Mouse (Mus musculus): ENCODE results near the gene Camkk2. TPM values are rescaled to one million over a fixed set of nuclear protein-coding genes. Genes with fewer than 3 reads are reported as not detected.

Camkk2 gene
- polyA plus RNA-seq, 1 experiment from 2014 or later, result 40.9 TPM

DNA sequence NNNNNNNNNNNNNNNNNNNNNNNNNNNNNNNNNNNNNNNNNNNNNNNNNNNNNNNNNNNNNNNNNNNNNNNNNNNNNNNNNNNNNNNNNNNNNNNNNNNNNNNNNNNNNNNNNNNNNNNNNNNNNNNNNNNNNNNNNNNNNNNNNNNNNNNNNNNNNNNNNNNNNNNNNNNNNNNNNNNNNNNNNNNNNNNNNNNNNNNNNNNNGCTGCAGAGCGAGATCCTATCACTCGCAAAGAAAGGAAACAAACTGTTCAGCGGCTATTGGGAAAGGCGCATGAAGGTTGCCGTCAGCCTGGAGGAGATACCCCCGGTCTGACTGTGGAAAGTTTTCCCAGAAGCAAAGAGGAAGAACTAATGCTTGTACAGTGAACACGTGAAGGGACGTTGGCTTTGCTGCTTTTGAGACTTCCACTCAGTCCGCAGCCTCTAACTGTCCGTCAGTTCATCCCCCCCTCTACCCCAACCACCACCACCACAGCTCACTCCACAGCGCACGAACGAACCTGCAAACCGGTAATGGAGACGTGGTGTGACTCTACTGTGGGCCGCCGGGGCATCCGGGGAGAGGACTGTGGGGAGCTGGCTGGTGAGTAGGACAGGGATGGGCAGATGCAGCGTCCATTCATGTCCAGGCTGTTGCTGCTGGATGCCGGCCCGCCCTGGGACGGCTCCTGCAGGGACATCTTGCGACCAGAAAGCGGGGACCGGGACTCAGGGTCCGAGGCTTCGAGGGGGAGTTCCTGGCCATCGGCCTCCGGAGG lies 15.8 kb downstream of the Camkk2 start:
- Histone ChIP-seq H3K9ac (ENCODE audit: low read depth, low read length) (peak overlapping the region; percentile 34; the same call in 1 of the 2 replicates), H3K4me3 (ENCODE audit: low read length) (no peak overlapping the region), H3K4me2 (replicated peaks; ENCODE audit: low read depth, low read length) (peak overlapping the region; percentile 17; the same call in 1 of the 2 replicates), H3K4me1 (ENCODE audit: control insufficient read depth, insufficient read depth, low read length) (no peaks in the 10 kb centered on the region), H3K36me3 (ENCODE audit: control insufficient read depth, insufficient read depth, low read length) (peaks cover 18% of the 10 kb centered on the region; the same call in 1 of the 2 replicates), H3K9me3 (ENCODE audit: control insufficient read depth, low read length) (no peaks in the 10 kb centered on the region), H3K27me3 (ENCODE audit: control insufficient read depth, insufficient read depth, low read length) (no peaks in the 10 kb centered on the region), H3K27ac (ENCODE audit: low read depth, low read length) (peak overlapping the region; percentile 83; the same call in 1 of the 2 replicates)
- WGBS, result 75% methylated on average over 29 of the region's 29 CpGs
- 0 out of 2 replicates have a peak, but pooled peaks have one; percentile 5 for ATAC-seq (ENCODE audit: low FRiP score, low TSS enrichment)

- Histone ChIP-seq H3K4me1 (ENCODE audit: control insufficient read depth, insufficient read depth, low read length) (no peaks in the 10 kb centered on the region), H3K4me3 (ENCODE audit: low read length) (no peak overlapping the region), H3K9ac (ENCODE audit: low read depth, low read length) (no peak overlapping the region), H3K9me3 (ENCODE audit: control insufficient read depth, low read length) (no peaks in the 10 kb centered on the region), H3K27me3 (ENCODE audit: control insufficient read depth, insufficient read depth, low read length) (no peaks in the 10 kb centered on the region), H3K36me3 (ENCODE audit: control insufficient read depth, insufficient read depth, low read length) (peaks cover 31% of the 10 kb centered on the region), H3K4me2 (replicated peaks; ENCODE audit: low read depth, low read length) (no peak overlapping the region), H3K27ac (ENCODE audit: low read depth, low read length) (no peak overlapping the region)
- ATAC-seq (ENCODE audit: low FRiP score, low TSS enrichment), result no peak
- WGBS, result 92% methylated on average over 7 of the region's 7 CpGs
Observed at GRCm38 (mm10) chr5:122756680-122757079, 22.5 kb downstream of the Camkk2 start.

DNA sequence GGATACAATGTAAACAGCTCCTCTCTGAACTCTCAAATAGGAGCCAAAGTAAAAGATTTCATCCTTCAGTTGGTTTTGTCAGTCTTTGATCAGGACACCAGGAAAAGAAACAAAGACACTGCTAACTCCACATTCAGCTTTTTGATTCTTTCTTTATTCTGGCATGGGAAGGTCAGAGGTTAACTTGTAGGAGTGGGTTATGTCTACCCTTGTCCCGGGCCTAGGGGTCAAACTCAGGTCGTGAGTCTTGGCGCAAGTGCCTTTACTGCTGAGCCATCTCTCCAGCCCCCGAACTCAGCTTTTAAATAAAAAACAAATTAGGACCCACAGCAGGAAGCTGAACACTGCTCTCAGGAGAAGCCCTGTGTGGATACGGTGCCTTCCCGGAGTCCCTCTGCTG lies 23.1 kb downstream of the Camkk2 start:
- WGBS, result 60% methylated on average over 6 of the region's 6 CpGs
- Histone ChIP-seq H3K27ac (ENCODE audit: low read depth, low read length) (no peak overlapping the region), H3K27me3 (ENCODE audit: control insufficient read depth, insufficient read depth, low read length) (no peaks in the 10 kb centered on the region), H3K4me2 (replicated peaks; ENCODE audit: low read depth, low read length) (no peak overlapping the region), H3K9ac (ENCODE audit: low read depth, low read length) (no peak overlapping the region), H3K9me3 (ENCODE audit: control insufficient read depth, low read length) (no peaks in the 10 kb centered on the region), H3K4me3 (ENCODE audit: low read length) (no peak overlapping the region), H3K4me1 (ENCODE audit: control insufficient read depth, insufficient read depth, low read length) (no peaks in the 10 kb centered on the region), H3K36me3 (ENCODE audit: control insufficient read depth, insufficient read depth, low read length) (peaks cover 31% of the 10 kb centered on the region)
- ATAC-seq (ENCODE audit: low FRiP score, low TSS enrichment), result no peak

DNA sequence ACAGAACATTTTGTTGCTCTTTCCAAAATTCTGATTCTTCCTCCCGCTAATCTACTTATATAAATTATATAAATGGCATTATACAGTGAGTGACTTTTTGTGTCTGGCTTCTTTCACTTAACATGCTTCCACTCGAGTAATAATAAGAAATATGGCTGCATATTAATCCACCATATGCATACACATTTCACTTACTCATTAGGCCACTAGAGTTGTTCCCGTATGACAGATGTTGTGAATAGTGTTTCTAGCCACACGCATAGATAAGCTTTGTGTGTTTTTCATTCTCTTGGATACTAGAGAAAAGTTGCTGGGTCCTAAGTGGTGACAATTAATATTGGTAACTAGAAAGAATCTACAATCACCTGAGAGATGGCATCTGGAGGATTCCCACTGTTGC lies 23.6 kb downstream of the Camkk2 start:
- H3K27me3 ChIP-seq (ENCODE audit: control insufficient read depth, insufficient read depth, low read length), result no peaks in the 10 kb centered on the region
- WGBS, result 95% methylated on average over 4 of the region's 4 CpGs
- no peaks in the 10 kb centered on the region for H3K4me1 ChIP-seq (ENCODE audit: control insufficient read depth, insufficient read depth, low read length)
- H3K9me3 ChIP-seq (ENCODE audit: control insufficient read depth, low read length), result no peaks in the 10 kb centered on the region
- peaks cover 31% of the 10 kb centered on the region for H3K36me3 ChIP-seq (ENCODE audit: control insufficient read depth, insufficient read depth, low read length)
- no peak for ATAC-seq (ENCODE audit: low FRiP score, low TSS enrichment)
- no peak overlapping the region for H3K27ac ChIP-seq (ENCODE audit: low read depth, low read length)
- no peak overlapping the region for H3K4me3 ChIP-seq (ENCODE audit: low read length)
- no peak overlapping the region for H3K4me2 ChIP-seq (replicated peaks; ENCODE audit: low read depth, low read length)
- H3K9ac ChIP-seq (ENCODE audit: low read depth, low read length), result no peak overlapping the region

DNA sequence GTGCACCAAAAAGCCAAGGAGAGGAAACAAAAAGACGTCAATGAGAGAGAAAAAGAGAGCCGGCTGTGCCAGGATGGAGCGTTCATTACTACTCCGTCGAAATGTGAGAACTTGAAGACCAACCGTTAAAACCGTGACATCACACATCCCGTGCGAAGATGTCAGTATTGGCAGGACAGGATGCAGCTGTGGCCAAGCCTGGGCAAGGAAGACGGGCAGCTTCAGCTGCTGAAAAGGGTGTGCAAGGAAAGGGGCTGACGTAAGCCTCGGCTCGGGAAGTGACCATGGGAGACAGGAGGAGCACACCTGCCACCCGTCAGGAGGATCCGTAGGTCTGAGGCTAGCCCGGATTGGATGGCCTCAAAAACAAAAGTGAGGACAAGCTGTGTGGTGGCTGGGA lies 24.7 kb downstream of the Camkk2 start:
- Histone ChIP-seq H3K9ac (ENCODE audit: low read depth, low read length) (no peak overlapping the region), H3K27ac (ENCODE audit: low read depth, low read length) (no peak overlapping the region), H3K36me3 (ENCODE audit: control insufficient read depth, insufficient read depth, low read length) (peaks cover 35% of the 10 kb centered on the region), H3K9me3 (ENCODE audit: control insufficient read depth, low read length) (no peaks in the 10 kb centered on the region), H3K4me3 (ENCODE audit: low read length) (no peak overlapping the region), H3K27me3 (ENCODE audit: control insufficient read depth, insufficient read depth, low read length) (no peaks in the 10 kb centered on the region), H3K4me2 (replicated peaks; ENCODE audit: low read depth, low read length) (no peak overlapping the region), H3K4me1 (ENCODE audit: control insufficient read depth, insufficient read depth, low read length) (no peaks in the 10 kb centered on the region)
- 62% methylated on average over 16 of the region's 16 CpGs for WGBS
- no peak for ATAC-seq (ENCODE audit: low FRiP score, low TSS enrichment)

- Histone ChIP-seq H3K27ac (ENCODE audit: low read depth, low read length) (no peak overlapping the region), H3K4me2 (replicated peaks; ENCODE audit: low read depth, low read length) (no peak overlapping the region), H3K9ac (ENCODE audit: low read depth, low read length) (no peak overlapping the region), H3K4me3 (ENCODE audit: low read length) (no peak overlapping the region), H3K36me3 (ENCODE audit: control insufficient read depth, insufficient read depth, low read length) (peaks cover 30% of the 10 kb centered on the region), H3K27me3 (ENCODE audit: control insufficient read depth, insufficient read depth, low read length) (no peaks in the 10 kb centered on the region), H3K9me3 (ENCODE audit: control insufficient read depth, low read length) (no peaks in the 10 kb centered on the region), H3K4me1 (ENCODE audit: control insufficient read depth, insufficient read depth, low read length) (no peaks in the 10 kb centered on the region)
- ATAC-seq (ENCODE audit: low FRiP score, low TSS enrichment), result no peak
- WGBS, result 75% methylated on average over 7 of the region's 7 CpGs
Observed at GRCm38 (mm10) chr5:122747950-122748349, 31.3 kb downstream of the Camkk2 start.

DNA sequence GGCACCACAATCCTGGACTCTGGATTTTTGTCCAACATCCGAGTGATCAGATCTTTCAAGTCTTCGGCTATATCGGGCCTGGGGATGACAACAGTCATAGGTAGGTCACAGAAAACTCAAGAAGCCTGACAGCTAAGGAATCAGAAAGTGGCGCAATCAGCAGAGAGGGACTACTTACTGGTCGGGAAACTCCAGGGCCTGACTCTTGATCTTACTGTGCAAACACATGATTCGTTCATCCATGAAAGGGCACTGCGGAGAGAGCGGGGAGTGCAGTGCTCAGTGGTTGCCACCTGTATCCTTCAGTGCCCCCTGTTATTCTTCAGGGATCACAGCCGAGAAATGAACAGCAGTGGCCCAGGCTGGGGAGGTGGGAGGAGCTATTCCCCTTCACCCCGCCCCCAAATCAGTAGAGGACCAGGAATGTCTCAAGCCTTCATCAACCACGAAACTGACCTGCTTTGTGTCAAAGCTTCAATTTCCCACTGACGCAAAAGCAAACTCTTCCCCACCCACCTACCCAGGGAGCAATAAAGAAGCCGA lies 35.3 kb downstream of the Camkk2 start:
- ATAC-seq (ENCODE audit: low FRiP score, low TSS enrichment), result no peak
- H3K36me3 ChIP-seq (ENCODE audit: control insufficient read depth, insufficient read depth, low read length), result peaks cover 39% of the 10 kb centered on the region
- H3K27ac ChIP-seq (ENCODE audit: low read depth, low read length), result no peak overlapping the region
- no peak overlapping the region for H3K4me3 ChIP-seq (ENCODE audit: low read length)
- no peaks in the 10 kb centered on the region for H3K27me3 ChIP-seq (ENCODE audit: control insufficient read depth, insufficient read depth, low read length)
- no peaks in the 10 kb centered on the region for H3K4me1 ChIP-seq (ENCODE audit: control insufficient read depth, insufficient read depth, low read length)
- H3K9me3 ChIP-seq (ENCODE audit: control insufficient read depth, low read length), result no peaks in the 10 kb centered on the region
- 66% methylated on average over 13 of the region's 13 CpGs for WGBS
- no peak overlapping the region for H3K4me2 ChIP-seq (replicated peaks; ENCODE audit: low read depth, low read length)
- H3K9ac ChIP-seq (ENCODE audit: low read depth, low read length), result no peak overlapping the region

- no peak for ATAC-seq (ENCODE audit: low FRiP score, low TSS enrichment)
- WGBS, result 75% methylated on average over 15 of the region's 15 CpGs
- H3K9ac ChIP-seq (ENCODE audit: low read depth, low read length), result no peak overlapping the region
Observed at GRCm38 (mm10) chr5:122736761-122737160, 42.4 kb downstream of the Camkk2 start.

GRCm38 (mm10) chr5:122735853-122736252 lies 43.4 kb downstream of the Camkk2 start:
- Histone ChIP-seq H3K9ac (ENCODE audit: low read depth, low read length) (no peak overlapping the region), H3K4me1 (ENCODE audit: control insufficient read depth, insufficient read depth, low read length) (peaks cover 20% of the 10 kb centered on the region), H3K9me3 (ENCODE audit: control insufficient read depth, low read length) (no peaks in the 10 kb centered on the region), H3K4me2 (replicated peaks; ENCODE audit: low read depth, low read length) (no peak overlapping the region), H3K27me3 (ENCODE audit: control insufficient read depth, insufficient read depth, low read length) (no peaks in the 10 kb centered on the region), H3K27ac (ENCODE audit: low read depth, low read length) (no peak overlapping the region), H3K4me3 (ENCODE audit: low read length) (no peak overlapping the region), H3K36me3 (ENCODE audit: control insufficient read depth, insufficient read depth, low read length) (peaks cover 7% of the 10 kb centered on the region; the same call in 1 of the 2 replicates)
- WGBS, result 85% methylated on average over 7 of the region's 7 CpGs
- no peak for ATAC-seq (ENCODE audit: low FRiP score, low TSS enrichment)

More at GRCm38 (mm10) chr5:122736761-122737160, 42.4 kb downstream of the Camkk2 start:
- Histone ChIP-seq H3K27ac (ENCODE audit: low read depth, low read length) (no peak overlapping the region), H3K36me3 (ENCODE audit: control insufficient read depth, insufficient read depth, low read length) (peaks cover 11% of the 10 kb centered on the region; the same call in 1 of the 2 replicates), H3K27me3 (ENCODE audit: control insufficient read depth, insufficient read depth, low read length) (no peaks in the 10 kb centered on the region), H3K4me2 (replicated peaks; ENCODE audit: low read depth, low read length) (no peak overlapping the region), H3K9me3 (ENCODE audit: control insufficient read depth, low read length) (no peaks in the 10 kb centered on the region), H3K4me1 (ENCODE audit: control insufficient read depth, insufficient read depth, low read length) (peaks cover 14% of the 10 kb centered on the region), H3K4me3 (ENCODE audit: low read length) (no peak overlapping the region)
